Mouse (Mus musculus) testis, postnatal 14 days (tissue): Measurements from ENCODE around the gene Zfp292.
A peak's percentile ranks its signal among the peaks of the same experiment; 100 is the strongest.
"Not testable (repeated sequence)": the region's sequence is repeated elsewhere in the genome, so short reads cannot be mapped to it uniquely, and the experiment has no call there.

Experiments
- DNase-seq: peaks from one replicate; pipeline ENCODE4 v3.0.0; 2021; ENCODE audit warnings: low spot score

The Zfp292 gene

GRCm38 (mm10) chr4:34882818-34883217 lies at the start of gene Zfp292:
TSS of gene Zfp292 (minus strand) at chr4:34882960.
- DNase-seq: peak; percentile 96

GRCm38 (mm10) chr4:34928386-34928785 lies 45.6 kb upstream of the Zfp292 start:
- not testable (repeated sequence) for DNase-seq

DNA sequence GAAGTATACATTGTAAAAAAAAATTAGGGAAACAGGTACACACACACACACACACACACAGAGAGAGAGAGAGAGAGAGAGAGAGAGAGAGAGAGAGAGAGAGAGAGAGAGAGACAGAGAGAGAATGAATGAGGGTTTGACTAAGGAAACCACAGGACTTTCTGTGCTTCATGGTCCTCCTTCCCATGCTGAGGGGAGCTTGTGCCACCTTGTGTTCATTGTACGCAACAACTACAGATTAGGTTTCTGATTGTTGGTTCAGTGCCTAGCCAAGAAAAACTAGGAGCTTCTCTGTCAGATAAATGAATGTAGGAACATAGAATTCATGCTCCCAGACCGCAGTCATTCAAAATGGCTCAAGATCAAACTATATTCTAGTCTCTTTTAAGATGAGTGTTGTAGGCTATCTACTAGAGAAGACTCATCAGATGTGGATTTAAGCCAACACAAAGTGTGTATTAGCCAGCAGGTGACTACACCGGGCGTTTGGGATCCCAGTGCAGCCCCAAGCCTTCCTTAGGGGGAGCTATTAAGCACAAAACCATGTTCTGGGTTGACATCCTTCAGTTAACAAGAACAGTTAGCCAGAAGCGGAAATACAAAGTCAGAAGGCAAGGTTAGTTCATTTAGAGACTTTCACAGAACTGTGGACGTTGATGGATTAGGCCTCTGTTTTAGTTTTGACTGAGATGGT lies 39.6 kb upstream of the Zfp292 start:
- DNase-seq: no peak

DNA sequence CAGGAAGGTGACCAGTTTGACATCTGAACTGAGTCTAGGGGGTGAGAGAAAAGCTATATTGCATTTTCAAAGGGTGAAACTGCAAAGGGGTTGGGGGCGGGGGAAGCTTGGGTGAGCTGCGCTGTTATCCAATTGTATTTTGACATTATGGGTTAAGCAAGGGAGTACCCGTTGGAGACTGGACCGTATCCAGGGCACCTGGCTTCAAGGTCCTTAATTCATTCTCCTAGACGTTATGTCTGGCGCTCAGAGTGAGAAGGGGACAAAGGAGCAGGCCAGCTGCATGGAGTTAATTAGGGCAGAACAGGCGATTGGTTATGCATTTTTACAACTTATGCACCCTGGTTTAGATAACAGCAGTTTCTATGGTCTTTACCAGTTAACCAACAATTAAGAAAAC lies 34.6 kb upstream of the Zfp292 start:
- DNase-seq: no peak

GRCm38 (mm10) chr4:34912171-34912570 lies 29.4 kb upstream of the Zfp292 start:
- no peak for DNase-seq

DNA sequence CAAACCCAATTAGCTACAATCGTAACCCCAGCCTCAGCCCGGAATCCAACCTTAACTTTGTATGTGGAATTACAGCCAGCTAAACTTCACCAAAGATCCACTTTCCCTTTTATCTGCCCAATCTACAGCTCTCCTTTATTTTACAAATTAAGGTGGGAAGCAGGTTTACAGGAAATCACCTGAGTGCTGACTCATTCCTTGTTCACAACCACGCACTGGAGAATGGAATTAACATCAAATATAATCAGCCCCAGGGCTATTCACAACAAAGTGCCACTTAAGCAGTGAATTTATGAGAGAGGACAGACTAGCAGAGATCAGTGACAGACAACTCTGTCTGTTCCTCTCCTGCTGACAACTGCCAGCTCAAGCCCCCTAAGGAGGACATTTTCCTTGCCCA lies 28.6 kb upstream of the Zfp292 start:
- no peak for DNase-seq

DNA sequence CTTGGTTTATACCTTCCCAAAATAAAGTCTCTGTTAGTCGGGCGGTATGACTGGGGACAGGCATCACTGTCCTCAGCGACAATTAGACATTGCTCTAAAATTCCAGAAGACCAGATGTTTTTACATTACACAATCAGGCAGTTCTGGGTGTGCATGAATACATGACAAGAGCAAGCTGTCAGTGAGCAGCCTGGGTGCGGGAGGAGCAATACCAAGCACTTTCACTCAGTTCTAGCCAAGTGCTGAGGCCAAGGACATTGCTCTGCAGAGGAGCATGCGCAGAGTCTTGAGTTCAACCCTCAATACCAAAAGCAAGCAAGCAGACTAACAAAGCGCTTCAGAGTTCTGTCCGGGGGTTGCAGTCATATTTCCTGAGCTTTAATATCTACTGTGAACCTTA lies 25.4 kb upstream of the Zfp292 start:
- DNase-seq: peak; percentile 55

- no peak for DNase-seq
These were observed 24.3 kb upstream of the Zfp292 start for GRCm38 (mm10) chr4:34907026-34907425.

- no peak for DNase-seq
These were observed 23.4 kb upstream of the Zfp292 start for GRCm38 (mm10) chr4:34906151-34906550.

- no peak for DNase-seq
These were observed 22.6 kb upstream of the Zfp292 start for GRCm38 (mm10) chr4:34905396-34905795.

GRCm38 (mm10) chr4:34901582-34901981 lies 18.8 kb upstream of the Zfp292 start:
- not testable (repeated sequence) for DNase-seq

- no peak for DNase-seq
These were observed 18.4 kb upstream of the Zfp292 start for GRCm38 (mm10) chr4:34901166-34901565.

- DNase-seq: no peak
These were observed 17.4 kb upstream of the Zfp292 start for GRCm38 (mm10) chr4:34900155-34900554.

DNA sequence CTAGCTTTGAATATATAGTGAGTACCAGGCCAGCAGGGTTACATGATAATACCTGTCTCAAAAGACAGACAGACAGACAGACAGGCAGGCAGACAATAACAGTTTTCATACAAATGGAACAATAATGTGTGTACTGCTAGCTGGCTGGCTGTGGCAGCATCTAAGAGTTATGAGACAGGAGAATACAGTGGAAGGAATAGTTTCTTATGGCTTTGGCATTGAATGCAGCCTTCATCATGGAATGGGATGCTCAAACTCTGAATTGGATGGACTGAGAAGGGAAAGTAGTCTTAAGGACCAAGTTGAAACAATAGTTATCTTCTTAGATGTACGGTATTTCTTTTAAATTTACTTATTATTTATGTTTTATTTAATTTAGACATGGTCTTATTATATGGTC lies 16.6 kb upstream of the Zfp292 start:
- no peak for DNase-seq

DNA sequence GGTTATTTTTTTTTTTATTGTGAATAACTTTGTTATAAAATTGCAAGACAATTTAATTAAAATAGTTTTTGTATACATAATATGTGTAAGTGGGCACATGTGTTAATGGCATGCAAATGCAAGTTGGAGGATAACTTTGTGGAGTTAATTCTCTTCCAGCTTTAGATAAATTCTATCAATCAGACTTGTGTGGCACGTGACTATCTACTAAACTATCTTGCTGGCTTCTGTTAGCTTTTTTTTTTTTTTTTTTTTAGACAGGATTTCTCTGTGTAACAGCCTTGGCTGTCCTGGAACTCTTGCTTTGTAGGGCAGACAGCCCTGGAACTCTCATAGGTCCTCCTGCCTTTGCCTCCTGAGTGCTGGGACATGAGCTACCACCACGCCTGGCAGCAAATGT lies 15.7 kb upstream of the Zfp292 start:
- DNase-seq: no peak

DNA sequence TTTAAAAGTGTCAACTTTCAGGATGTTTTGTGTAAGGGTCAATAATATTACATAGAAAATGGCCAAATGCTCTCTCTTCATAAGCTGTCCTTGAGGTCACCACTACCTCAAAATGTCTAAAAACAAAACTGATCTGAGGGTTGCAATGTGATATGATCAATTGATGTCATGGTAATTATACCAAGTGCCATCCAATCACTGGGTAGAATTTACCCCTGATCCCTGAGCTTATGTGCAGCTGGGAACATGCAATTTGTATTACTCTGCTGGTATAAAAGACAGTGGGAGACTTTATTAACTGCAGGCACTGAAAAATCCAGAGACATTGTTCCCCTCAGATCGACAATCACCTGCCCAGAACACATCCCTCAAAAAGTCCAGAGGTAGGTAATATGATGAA lies 10.7 kb upstream of the Zfp292 start, which contains the start of gene Cga:
Gene Cga, plus strand, starts transcription at position 301 of the 400 bp plus-strand sequence.
- DNase-seq: no peak

DNA sequence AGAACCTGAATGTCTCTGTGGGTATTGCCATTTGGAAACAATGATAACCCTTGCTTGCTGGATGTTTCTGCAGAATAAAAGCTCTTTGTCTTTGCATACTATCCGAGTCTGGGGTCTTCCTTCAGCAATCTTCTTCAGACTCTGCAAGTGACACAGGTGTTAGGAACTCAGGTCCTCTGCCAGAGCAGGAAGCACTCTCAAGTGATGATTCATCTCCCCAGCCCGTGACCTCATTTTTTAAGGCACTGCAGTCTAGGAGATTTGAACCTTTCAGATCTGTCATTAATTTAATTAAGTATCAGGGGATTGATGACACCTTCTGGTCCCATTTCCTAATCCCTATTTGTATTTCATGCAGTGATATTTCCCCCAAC lies 7.0 kb upstream of the Zfp292 start:
- DNase-seq: no peak

GRCm38 (mm10) chr4:34889101-34889811 lies 6.5 kb upstream of the Zfp292 start:
- no peak for DNase-seq

- DNase-seq: no peak
These were observed 4.5 kb upstream of the Zfp292 start for GRCm38 (mm10) chr4:34887295-34887694.

DNA sequence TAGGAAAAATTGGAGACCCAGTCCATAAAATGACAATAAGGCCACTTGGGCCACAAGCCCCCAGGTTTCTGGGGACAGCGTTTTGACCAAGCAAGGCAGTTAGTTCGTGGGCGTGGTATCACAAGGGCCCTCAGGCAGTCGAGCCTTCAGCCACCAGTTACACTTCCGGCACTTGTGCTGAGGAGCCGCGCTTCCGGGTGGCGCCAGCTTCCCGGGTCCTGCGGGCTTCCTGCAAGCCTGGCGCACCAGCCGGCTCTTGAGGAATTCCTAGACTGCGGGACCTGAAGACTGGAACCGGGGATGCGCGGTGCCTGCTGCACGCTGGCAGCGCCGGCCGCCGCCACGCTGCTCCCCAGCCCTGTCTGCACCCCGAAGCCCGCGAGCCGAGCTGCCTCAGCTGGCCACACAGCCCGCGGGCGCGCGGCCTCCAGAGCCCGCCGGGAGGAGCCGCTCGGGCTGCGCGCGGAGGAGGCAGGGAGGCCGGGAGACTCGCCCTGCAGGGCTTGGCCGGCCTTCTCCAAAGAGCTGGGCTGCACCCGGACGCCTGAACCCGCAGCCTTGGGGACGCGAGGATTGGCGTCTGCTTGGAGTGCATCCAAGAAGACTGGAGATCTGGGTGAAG lies 3.8 kb upstream of the Zfp292 start:
- DNase-seq: peak; percentile 86

GRCm38 (mm10) chr4:34885631-34886351 lies 3.0 kb upstream of the Zfp292 start:
- peak; percentile 25 for DNase-seq

DNA sequence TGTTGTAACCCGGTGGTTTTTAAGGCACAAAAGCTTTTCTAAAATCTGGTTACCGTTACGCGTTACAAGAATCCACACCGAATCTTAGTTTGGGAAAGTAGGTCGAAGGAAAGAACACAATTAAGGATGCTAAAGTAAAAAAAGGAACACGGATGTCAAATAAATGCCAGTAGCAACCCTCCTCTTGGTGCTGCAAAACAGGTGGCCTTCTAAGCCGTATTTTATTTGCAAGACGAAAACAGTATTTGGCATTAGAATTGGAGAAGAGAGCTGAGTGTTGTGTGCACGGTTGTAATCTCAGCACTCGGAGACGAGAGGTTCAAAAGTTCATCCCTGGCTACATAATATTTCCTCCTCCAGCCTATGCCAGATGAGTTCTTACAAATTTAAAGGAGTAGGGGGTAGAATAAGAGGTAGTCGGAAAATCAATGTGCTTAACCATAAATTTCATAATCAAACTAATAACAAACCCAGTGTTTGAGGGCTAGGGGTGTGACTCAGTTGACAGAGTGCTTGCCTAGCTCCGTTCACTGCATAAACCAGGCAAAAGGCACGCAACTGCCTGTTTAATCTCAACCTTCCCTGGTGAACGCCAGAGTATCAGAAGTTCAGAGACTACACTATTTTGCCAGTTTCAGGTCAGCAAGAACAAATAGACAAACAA lies 738 bp upstream of the Zfp292 start:
- no peak for DNase-seq
